Mouse (Mus musculus) megakaryocyte, embryonic 14.5 days (primary cell): Measurements from ENCODE around the gene Crygc.

Experiments used
- FLI1 ChIP-seq: IDR thresholded peaks from 2 replicates; pipeline ENCODE4 v1.6.1; 2012; ENCODE audit warnings: low read length, inconsistent platforms, mixed read lengths
- GATA1 ChIP-seq: IDR thresholded peaks from 3 replicates; pipeline ENCODE4 v1.6.1; 2012; ENCODE audit warnings: mixed read lengths, low read length, inconsistent platforms, borderline replicate concordance

- TF ChIP-seq GATA1 (no peak), FLI1 (no peak)
These were observed 9.3 kb downstream of the Crygc start for GRCm38 (mm10) chr1:65064201-65064600.
